Mouse (Mus musculus): ENCODE measurements around the gene Sbk3. TPM values are rescaled to one million over a fixed set of nuclear protein-coding genes. Genes with fewer than 3 reads are reported as not detected.
"Not testable (repeated sequence)": the region's sequence is repeated elsewhere in the genome, so short reads cannot be mapped to it uniquely, and the experiment has no call there.

Gene Sbk3
- polyA plus RNA-seq (2012; rRNA removed): 0.05 and 0.06 TPM in 2 replicates

DNA sequence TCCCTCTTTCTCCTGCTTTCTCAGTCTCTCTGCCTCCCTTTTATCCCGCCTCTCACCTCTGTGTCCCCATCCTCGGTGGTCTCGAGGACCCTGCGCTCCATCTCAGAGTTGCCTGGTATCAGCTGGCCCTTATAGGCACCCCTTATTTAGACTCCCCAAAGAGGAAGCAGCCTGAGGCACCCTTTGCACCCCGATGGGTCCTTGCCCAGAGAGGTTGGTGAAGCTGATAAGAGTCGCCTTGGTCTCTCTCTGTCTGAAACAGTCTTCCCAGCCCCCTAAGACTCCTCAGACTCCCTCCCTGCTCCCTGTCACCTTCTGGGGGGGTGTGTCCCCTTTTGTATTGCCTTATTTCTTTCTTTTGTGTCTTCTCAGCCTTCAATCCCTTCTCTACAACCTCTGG is at the start of gene Sbk3:
Sbk3 (minus strand) TSS at position 101 of the 400 bp plus-strand sequence.
- no peaks in the 10 kb centered on the region for H3K36me3 ChIP-seq (ENCODE audit: control insufficient read depth, insufficient read depth, low read length)
- WGBS: 44% methylated on average over 6 of the region's 6 CpGs
- TF ChIP-seq CTCF (IDR thresholded peaks at IDR 0.05; ENCODE audit: extremely low read depth, insufficient read depth, insufficient read length, insufficient replicate concordance): no peak
- no peak for TF ChIP-seq POLR2A (IDR thresholded peaks at IDR 0.05; ENCODE audit: low read depth, low read length)
- H3K4me1 ChIP-seq (ENCODE audit: control insufficient read depth, insufficient read depth, insufficient read length): no peaks in the 10 kb centered on the region
- no peak within 1 kb of the TSS for H3K27ac ChIP-seq (ENCODE audit: insufficient read depth, low read length)
- no peak for DNase-seq (ENCODE audit: low read depth in 1 of 2, low spot score in 2 of 2)
- H3K4me3 ChIP-seq (ENCODE audit: extremely low read depth, insufficient read depth, insufficient read length): no peak within 1 kb of the TSS
- H3K27me3 ChIP-seq (ENCODE audit: control insufficient read depth, insufficient read depth, low read length): no peaks in the 10 kb centered on the region

DNA sequence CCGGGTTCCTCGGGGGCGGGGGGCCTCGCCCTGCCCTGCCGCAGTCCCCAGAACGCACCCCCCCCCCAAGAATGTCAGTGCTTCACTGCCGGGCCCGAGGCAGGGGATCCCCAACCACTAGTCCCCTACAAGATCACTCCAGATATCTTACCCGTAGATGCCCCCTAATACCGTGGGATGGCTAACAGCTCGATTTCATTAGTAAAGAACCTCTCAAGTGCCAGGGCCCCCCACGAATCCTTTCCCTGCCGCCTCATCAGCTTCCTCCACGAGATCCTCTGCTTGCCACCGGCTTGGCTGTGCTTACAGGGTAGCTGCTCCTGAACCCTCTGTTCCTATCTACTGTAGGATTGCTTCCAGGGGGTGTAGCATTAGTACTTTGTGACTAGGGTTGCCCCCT is 49.7 kb upstream of the Sbk3 start:
- no peak for TF ChIP-seq CTCF (IDR thresholded peaks at IDR 0.05; ENCODE audit: extremely low read depth, insufficient read depth, insufficient read length, insufficient replicate concordance)
- no peak for TF ChIP-seq POLR2A (IDR thresholded peaks at IDR 0.05; ENCODE audit: low read depth, low read length)
- 0% methylated on average over 15 of the region's 15 CpGs for WGBS
- Histone ChIP-seq H3K27me3 (ENCODE audit: control insufficient read depth, insufficient read depth, low read length) (no peaks in the 10 kb centered on the region), H3K27ac (ENCODE audit: insufficient read depth, low read length) (peak overlapping the region; percentile 73), H3K4me1 (ENCODE audit: control insufficient read depth, insufficient read depth, insufficient read length) (no peaks in the 10 kb centered on the region; the same call in 1 of the 2 replicates), H3K36me3 (ENCODE audit: control insufficient read depth, insufficient read depth, low read length) (peaks cover 2% of the 10 kb centered on the region), H3K4me3 (ENCODE audit: extremely low read depth, insufficient read depth, insufficient read length) (peak overlapping the region; percentile 67)
- DNase-seq (ENCODE audit: low read depth in 1 of 2, low spot score in 2 of 2): no peak

DNA sequence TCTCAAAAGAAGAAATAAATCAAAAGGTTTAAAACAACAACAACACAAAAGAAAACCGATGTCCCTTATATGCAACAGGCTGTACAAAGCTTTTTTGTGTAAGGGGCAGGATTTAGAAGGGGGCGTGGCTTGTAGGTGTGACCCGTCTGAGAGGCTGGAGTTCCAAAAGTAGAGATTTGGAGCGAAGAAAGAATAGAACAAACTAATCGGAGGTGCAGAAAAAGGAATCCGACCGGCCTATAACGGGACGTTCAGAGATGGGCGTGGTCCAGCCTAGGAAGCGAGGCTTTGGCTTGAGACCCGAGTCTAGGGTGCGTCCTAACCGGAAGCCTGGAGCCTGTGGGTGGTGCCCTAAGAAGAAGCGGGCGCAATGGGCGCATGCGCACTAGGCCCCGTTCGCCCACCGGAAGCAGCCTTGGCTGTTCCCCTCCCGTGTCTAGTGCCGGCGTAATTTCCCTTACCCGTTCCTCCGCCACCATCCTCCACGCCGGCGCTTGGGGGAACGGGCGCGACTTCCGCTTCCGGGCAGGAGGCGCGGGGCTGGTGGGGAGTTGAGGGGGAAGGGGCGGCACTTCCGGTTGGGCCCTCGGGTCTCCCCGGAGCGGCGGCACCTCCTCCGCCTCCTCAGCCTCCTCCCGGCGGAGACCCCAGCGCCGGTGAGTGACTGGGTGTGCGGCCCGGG is 49.2 kb upstream of the Sbk3 start, which contains the start of the genes Zfp865 and Ccdc106:
Zfp865 (plus strand) TSS at position 377 of the 682 bp plus-strand sequence.
Ccdc106 (plus strand) TSS at position 554 of the 682 bp plus-strand sequence.
- Histone ChIP-seq H3K36me3 (ENCODE audit: control insufficient read depth, insufficient read depth, low read length) (peaks cover 2% of the 10 kb centered on the region), H3K27ac (ENCODE audit: insufficient read depth, low read length) (peak within 1 kb of the TSS; percentile 81), H3K4me3 (ENCODE audit: extremely low read depth, insufficient read depth, insufficient read length) (peak within 1 kb of the TSS; percentile 67), H3K4me1 (ENCODE audit: control insufficient read depth, insufficient read depth, insufficient read length) (no peaks in the 10 kb centered on the region; the same call in 1 of the 2 replicates), H3K27me3 (ENCODE audit: control insufficient read depth, insufficient read depth, low read length) (no peaks in the 10 kb centered on the region)
- WGBS: under 1% methylated on average over 47 of the region's 49 CpGs
- peak; percentile 96 to 99 for DNase-seq (ENCODE audit: low read depth in 1 of 2, low spot score in 2 of 2)
- TF ChIP-seq POLR2A (IDR thresholded peaks at IDR 0.05; ENCODE audit: low read depth, low read length) (peak; percentile 36; the same call in 1 of the 2 replicates), CTCF (IDR thresholded peaks at IDR 0.05; ENCODE audit: extremely low read depth, insufficient read depth, insufficient read length, insufficient replicate concordance) (no peak)

DNA sequence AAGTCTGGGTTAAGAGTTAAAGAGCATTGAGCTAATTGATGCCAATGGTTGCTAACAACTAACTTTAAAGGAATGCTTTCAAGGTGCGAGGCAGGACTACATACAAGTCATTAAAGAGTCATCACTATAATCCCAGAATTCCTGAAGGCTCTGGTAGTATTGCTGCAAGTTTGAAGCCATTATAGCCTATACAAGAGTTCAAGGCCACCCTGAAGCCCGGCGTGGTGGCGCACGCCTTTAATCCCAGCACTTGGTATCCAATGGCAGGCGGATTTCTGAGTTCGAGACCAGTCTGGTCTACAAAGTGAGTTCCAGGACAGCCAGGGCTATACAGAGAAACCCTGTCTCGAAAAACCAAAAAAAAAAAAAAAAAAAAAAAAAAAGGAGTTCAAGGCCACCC is 48.6 kb upstream of the Sbk3 start:
- H3K36me3 ChIP-seq (ENCODE audit: control insufficient read depth, insufficient read depth, low read length); H3K4me1 ChIP-seq (ENCODE audit: control insufficient read depth, insufficient read depth, insufficient read length); DNase-seq (ENCODE audit: low read depth in 1 of 2, low spot score in 2 of 2); H3K27me3 ChIP-seq (ENCODE audit: control insufficient read depth, insufficient read depth, low read length); H3K4me3 ChIP-seq (ENCODE audit: extremely low read depth, insufficient read depth, insufficient read length): not testable (repeated sequence)
- H3K27ac ChIP-seq (ENCODE audit: insufficient read depth, low read length): peak overlapping the region; percentile 81
- WGBS: 27% methylated on average over 8 of the region's 8 CpGs

DNA sequence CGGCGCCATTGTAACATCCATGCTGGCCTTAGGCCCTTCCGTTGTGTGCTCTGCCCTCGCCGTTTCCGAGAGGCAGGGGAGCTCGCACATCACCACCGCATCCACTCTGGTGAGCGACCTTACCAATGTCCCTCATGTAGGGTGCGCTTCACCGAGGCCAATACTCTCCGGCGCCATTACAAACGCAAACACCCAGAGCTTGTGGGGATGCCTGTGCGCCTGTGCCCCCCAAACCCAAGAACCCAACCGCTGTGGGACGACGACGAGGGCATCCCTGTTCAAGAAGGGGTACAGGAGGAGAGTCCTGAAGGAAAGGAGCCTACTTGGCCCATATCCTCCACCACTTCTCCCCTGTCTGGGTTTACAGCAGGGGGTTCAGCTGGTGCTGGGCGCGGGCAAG is 47.0 kb upstream of the Sbk3 start:
- no peak overlapping the region for H3K27ac ChIP-seq (ENCODE audit: insufficient read depth, low read length)
- H3K4me3 ChIP-seq (ENCODE audit: extremely low read depth, insufficient read depth, insufficient read length): no peak overlapping the region
- DNase-seq (ENCODE audit: low read depth in 1 of 2, low spot score in 2 of 2): no peak
- peaks cover 2% of the 10 kb centered on the region; the same call in 1 of the 2 replicates for H3K36me3 ChIP-seq (ENCODE audit: control insufficient read depth, insufficient read depth, low read length)
- no peaks in the 10 kb centered on the region; the same call in 1 of the 2 replicates for H3K4me1 ChIP-seq (ENCODE audit: control insufficient read depth, insufficient read depth, insufficient read length)
- WGBS: 97% methylated on average over 21 of the region's 21 CpGs
- H3K27me3 ChIP-seq (ENCODE audit: control insufficient read depth, insufficient read depth, low read length): no peaks in the 10 kb centered on the region; the same call in 1 of the 2 replicates
- TF ChIP-seq CTCF (IDR thresholded peaks at IDR 0.05; ENCODE audit: extremely low read depth, insufficient read depth, insufficient read length, insufficient replicate concordance) (no peak), POLR2A (IDR thresholded peaks at IDR 0.05; ENCODE audit: low read depth, low read length) (no peak)

DNA sequence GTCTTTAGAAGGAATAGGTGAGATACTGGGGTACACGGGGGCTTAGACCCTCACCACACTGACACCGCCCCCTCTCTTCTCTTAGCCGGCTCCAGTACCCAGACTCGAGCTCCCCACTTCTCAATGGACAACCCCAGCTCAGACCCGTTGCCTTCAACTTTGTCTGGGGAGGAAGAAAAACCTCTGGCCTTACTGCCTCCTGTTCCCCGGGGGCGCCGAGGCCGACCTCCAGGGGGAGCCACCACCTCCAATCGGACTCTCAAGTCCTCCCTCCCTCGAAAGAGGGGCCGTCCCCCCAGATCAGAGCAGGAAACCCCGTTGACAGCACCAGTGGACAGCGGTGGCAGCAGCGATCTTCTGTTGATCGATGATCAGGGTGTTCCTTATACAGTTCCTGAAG is 46.4 kb upstream of the Sbk3 start:
- no peaks in the 10 kb centered on the region; the same call in 1 of the 2 replicates for H3K4me1 ChIP-seq (ENCODE audit: control insufficient read depth, insufficient read depth, insufficient read length)
- 89% methylated on average over 16 of the region's 16 CpGs for WGBS
- no peaks in the 10 kb centered on the region; the same call in 1 of the 2 replicates for H3K27me3 ChIP-seq (ENCODE audit: control insufficient read depth, insufficient read depth, low read length)
- no peak overlapping the region for H3K4me3 ChIP-seq (ENCODE audit: extremely low read depth, insufficient read depth, insufficient read length)
- no peak for DNase-seq (ENCODE audit: low read depth in 1 of 2, low spot score in 2 of 2)
- H3K27ac ChIP-seq (ENCODE audit: insufficient read depth, low read length): no peak overlapping the region
- TF ChIP-seq CTCF (IDR thresholded peaks at IDR 0.05; ENCODE audit: extremely low read depth, insufficient read depth, insufficient read length, insufficient replicate concordance) (no peak), POLR2A (IDR thresholded peaks at IDR 0.05; ENCODE audit: low read depth, low read length) (no peak)
- H3K36me3 ChIP-seq (ENCODE audit: control insufficient read depth, insufficient read depth, low read length): peaks cover 6% of the 10 kb centered on the region

DNA sequence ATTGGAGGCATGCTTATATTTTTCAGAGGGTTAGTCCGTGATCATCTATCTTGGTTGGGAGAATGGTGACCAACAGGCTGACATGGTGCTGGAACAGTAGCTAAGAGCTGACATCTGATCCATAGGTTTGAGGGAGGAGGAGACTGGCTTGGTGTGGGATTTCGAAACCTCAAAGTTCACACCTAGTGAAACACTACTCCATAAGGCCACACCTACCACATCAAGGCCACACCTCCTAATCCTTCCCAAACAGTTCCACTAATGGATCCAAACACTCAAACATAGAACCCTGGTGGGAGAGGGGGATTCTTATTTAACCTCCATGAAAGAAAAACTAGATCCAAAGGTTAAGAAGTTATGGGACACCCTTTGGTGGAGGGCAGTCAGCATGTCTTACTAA is 46.0 kb upstream of the Sbk3 start:
- TF ChIP-seq CTCF (IDR thresholded peaks at IDR 0.05; ENCODE audit: extremely low read depth, insufficient read depth, insufficient read length, insufficient replicate concordance): no peak
- TF ChIP-seq POLR2A (IDR thresholded peaks at IDR 0.05; ENCODE audit: low read depth, low read length): no peak
- 96% methylated on average over 2 of the region's 2 CpGs for WGBS
- Histone ChIP-seq H3K27ac (ENCODE audit: insufficient read depth, low read length) (no peak overlapping the region), H3K4me1 (ENCODE audit: control insufficient read depth, insufficient read depth, insufficient read length) (no peaks in the 10 kb centered on the region; the same call in 1 of the 2 replicates), H3K27me3 (ENCODE audit: control insufficient read depth, insufficient read depth, low read length) (no peaks in the 10 kb centered on the region; the same call in 1 of the 2 replicates), H3K4me3 (ENCODE audit: extremely low read depth, insufficient read depth, insufficient read length) (no peak overlapping the region), H3K36me3 (ENCODE audit: control insufficient read depth, insufficient read depth, low read length) (peaks cover 6% of the 10 kb centered on the region)
- no peak for DNase-seq (ENCODE audit: low read depth in 1 of 2, low spot score in 2 of 2)

All from spleen, adult 2 months (tissue).